Mouse (Mus musculus): ENCODE results near the gene Hyal4. TPM values are rescaled to one million over a fixed set of nuclear protein-coding genes. Genes with fewer than 3 reads are reported as not detected.

The Hyal4 gene
- not detected in 2 replicates for polyA plus RNA-seq (2012; ENCODE audit: insufficient read depth, insufficient read length, missing spikeins)

GRCm38 (mm10) chr6:24748029-24748428 is at the start of gene Hyal4:
Gene Hyal4 (plus strand): TSS chr6:24748329.
- H3K4me1 ChIP-seq (ENCODE audit: control insufficient read depth, insufficient read depth, low read length): no peaks in the 10 kb centered on the region
- TF ChIP-seq POLR2A (IDR thresholded peaks at IDR 0.05; ENCODE audit: borderline replicate concordance, low read depth, low read length) (no peak), CTCF (IDR thresholded peaks at IDR 0.05; ENCODE audit: low read depth, low read length) (no peak)
- H3K4me3 ChIP-seq (ENCODE audit: insufficient read depth, low read length): no peak within 1 kb of the TSS
- H3K27ac ChIP-seq (ENCODE audit: insufficient read depth, low read depth, low read length): no peak within 1 kb of the TSS

DNA sequence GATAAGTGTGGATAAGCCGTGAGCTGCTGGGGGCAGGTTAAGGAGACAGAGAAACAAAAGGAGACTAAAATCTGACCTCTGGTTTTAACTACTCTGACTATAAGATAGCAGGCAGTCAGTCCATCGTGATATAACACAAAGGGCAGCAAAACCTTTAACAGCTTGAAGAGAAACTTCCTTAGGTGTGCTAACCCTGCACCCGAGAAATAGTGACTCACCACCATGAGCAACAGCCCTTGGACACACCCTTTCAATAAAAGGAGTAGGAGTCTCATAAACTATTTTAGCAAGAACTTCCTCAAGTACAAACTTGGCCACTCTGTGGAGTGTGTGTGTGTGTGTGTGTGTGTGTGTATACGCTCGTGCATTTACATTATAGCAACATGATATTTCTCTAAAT is 41.0 kb upstream of the Hyal4 start:
- Histone ChIP-seq H3K4me3 (ENCODE audit: insufficient read depth, low read length) (no peak overlapping the region), H3K4me1 (ENCODE audit: control insufficient read depth, insufficient read depth, low read length) (0 out of 2 replicates have a peak, but pooled peaks cover 3% of the 10 kb centered on the region), H3K27ac (ENCODE audit: insufficient read depth, low read depth, low read length) (no peak overlapping the region)
- TF ChIP-seq POLR2A (IDR thresholded peaks at IDR 0.05; ENCODE audit: borderline replicate concordance, low read depth, low read length) (no peak), CTCF (IDR thresholded peaks at IDR 0.05; ENCODE audit: low read depth, low read length) (no peak)

DNA sequence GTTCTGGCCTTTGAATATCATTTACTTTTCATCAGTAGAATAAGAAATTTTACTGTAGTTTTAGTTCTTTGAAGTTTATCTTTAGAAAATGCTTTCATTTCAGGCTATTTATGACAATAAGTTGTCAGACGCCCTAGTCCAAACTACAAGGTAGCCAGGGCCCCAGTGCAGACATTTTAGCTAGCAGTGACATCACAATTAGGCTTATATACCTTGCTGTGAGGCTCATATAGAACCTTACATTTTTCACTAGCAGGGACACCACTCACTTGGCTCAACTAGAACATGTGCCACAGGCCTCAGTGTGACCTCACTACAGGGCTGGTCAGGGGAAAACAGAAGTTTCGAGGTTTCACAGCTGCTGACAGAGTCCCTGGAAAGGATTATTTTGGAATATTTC is 40.6 kb upstream of the Hyal4 start:
- no peak for TF ChIP-seq CTCF (IDR thresholded peaks at IDR 0.05; ENCODE audit: low read depth, low read length)
- no peak for TF ChIP-seq POLR2A (IDR thresholded peaks at IDR 0.05; ENCODE audit: borderline replicate concordance, low read depth, low read length)

GRCm38 (mm10) chr6:24721317-24722099 is 26.6 kb upstream of the Hyal4 start:
- H3K4me3 ChIP-seq (ENCODE audit: insufficient read depth, low read length): no peak overlapping the region
- no peak for TF ChIP-seq CTCF (IDR thresholded peaks at IDR 0.05; ENCODE audit: low read depth, low read length)
- no peak for TF ChIP-seq POLR2A (IDR thresholded peaks at IDR 0.05; ENCODE audit: borderline replicate concordance, low read depth, low read length)
- H3K4me1 ChIP-seq (ENCODE audit: control insufficient read depth, insufficient read depth, low read length): no peaks in the 10 kb centered on the region
- no peak overlapping the region for H3K27ac ChIP-seq (ENCODE audit: insufficient read depth, low read depth, low read length)

More for the DNA sequence above, 40.6 kb upstream of the Hyal4 start:
- Histone ChIP-seq H3K4me1 (ENCODE audit: control insufficient read depth, insufficient read depth, low read length) (0 out of 2 replicates have a peak, but pooled peaks cover 3% of the 10 kb centered on the region), H3K27ac (ENCODE audit: insufficient read depth, low read depth, low read length) (no peak overlapping the region), H3K4me3 (ENCODE audit: insufficient read depth, low read length) (no peak overlapping the region)

GRCm38 (mm10) chr6:24728130-24728529 is 20.0 kb upstream of the Hyal4 start:
- TF ChIP-seq POLR2A (IDR thresholded peaks at IDR 0.05; ENCODE audit: borderline replicate concordance, low read depth, low read length) (no peak), CTCF (IDR thresholded peaks at IDR 0.05; ENCODE audit: low read depth, low read length) (no peak)
- Histone ChIP-seq H3K27ac (ENCODE audit: insufficient read depth, low read depth, low read length) (no peak overlapping the region), H3K4me3 (ENCODE audit: insufficient read depth, low read length) (no peak overlapping the region), H3K4me1 (ENCODE audit: control insufficient read depth, insufficient read depth, low read length) (no peaks in the 10 kb centered on the region)

DNA sequence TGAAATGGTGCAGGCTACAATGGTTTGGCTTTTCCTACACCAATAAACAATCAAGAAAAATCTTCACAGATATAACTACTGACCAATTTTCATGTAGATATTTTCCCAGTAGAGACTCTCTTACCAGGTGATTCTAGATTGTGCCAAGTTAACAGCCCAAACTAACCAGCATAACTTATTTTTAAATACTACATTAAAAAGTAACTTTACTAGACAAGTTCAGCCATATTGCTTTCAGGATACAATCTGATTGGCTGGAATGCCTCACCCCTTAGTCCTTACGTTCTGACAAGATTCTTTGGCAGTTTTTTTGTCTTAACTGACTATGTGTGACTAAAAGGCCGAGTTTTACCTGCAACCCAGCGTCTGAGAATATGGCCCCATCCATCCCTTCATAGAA is 15.2 kb upstream of the Hyal4 start, which contains the start of gene Hyal6:
Gene Hyal6 (plus strand): TSS at position 301 of the 400 bp plus-strand sequence.
- no peak within 1 kb of the TSS for H3K27ac ChIP-seq (ENCODE audit: insufficient read depth, low read depth, low read length)
- no peak for TF ChIP-seq POLR2A (IDR thresholded peaks at IDR 0.05; ENCODE audit: borderline replicate concordance, low read depth, low read length)
- no peak for TF ChIP-seq CTCF (IDR thresholded peaks at IDR 0.05; ENCODE audit: low read depth, low read length)
- no peak within 1 kb of the TSS for H3K4me3 ChIP-seq (ENCODE audit: insufficient read depth, low read length)

DNA sequence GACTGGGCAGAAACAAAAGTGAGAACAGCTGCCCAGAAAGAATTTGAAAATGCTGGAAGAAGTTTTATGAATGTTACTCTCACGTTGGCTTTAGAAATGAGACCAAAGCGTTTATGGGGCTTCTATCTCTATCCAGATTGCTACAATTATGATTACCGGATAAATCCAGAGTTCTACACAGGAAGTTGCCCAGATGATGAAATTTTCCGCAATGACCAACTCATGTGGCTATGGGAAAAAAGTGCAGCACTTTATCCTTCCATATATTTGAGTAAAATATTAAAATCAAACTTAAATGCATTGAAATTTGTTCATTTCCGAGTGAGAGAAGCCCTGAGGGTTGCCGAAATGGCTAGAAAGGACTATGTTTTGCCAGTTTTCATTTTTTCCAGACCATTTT is 13.6 kb upstream of the Hyal4 start:
- TF ChIP-seq POLR2A (IDR thresholded peaks at IDR 0.05; ENCODE audit: borderline replicate concordance, low read depth, low read length): no peak
- TF ChIP-seq CTCF (IDR thresholded peaks at IDR 0.05; ENCODE audit: low read depth, low read length): no peak
- Histone ChIP-seq H3K4me3 (ENCODE audit: insufficient read depth, low read length) (no peak overlapping the region), H3K4me1 (ENCODE audit: control insufficient read depth, insufficient read depth, low read length) (no peaks in the 10 kb centered on the region), H3K27ac (ENCODE audit: insufficient read depth, low read depth, low read length) (no peak overlapping the region)

More for the DNA sequence above, 15.2 kb upstream of the Hyal4 start, which contains the start of gene Hyal6:
- no peaks in the 10 kb centered on the region for H3K4me1 ChIP-seq (ENCODE audit: control insufficient read depth, insufficient read depth, low read length)

DNA sequence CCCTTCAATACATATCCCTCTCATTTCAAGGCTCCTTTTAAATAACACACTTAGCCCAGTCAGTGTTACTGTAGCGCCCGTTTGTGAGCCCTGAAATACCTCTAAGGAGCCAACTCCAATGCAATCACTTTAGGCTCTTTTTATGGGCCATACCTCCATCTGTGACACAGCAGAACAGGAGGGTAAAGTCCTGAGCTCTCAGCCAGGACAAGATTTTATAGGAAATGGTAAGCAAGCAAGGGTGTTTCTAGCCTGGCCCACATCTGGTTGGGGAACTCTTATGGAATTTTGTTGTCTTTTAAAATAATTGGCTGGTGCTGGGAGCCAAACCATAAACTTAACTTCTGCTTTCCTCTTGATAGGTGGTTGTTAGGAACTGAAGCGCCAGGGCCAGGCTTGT is 11.2 kb downstream of the Hyal4 start:
- no peak for TF ChIP-seq CTCF (IDR thresholded peaks at IDR 0.05; ENCODE audit: low read depth, low read length)
- TF ChIP-seq POLR2A (IDR thresholded peaks at IDR 0.05; ENCODE audit: borderline replicate concordance, low read depth, low read length): no peak
- Histone ChIP-seq H3K4me3 (ENCODE audit: insufficient read depth, low read length) (no peak overlapping the region), H3K4me1 (ENCODE audit: control insufficient read depth, insufficient read depth, low read length) (no peaks in the 10 kb centered on the region), H3K27ac (ENCODE audit: insufficient read depth, low read depth, low read length) (no peak overlapping the region)

- Histone ChIP-seq H3K4me1 (ENCODE audit: control insufficient read depth, insufficient read depth, low read length) (no peaks in the 10 kb centered on the region), H3K27ac (ENCODE audit: insufficient read depth, low read depth, low read length) (no peak overlapping the region), H3K4me3 (ENCODE audit: insufficient read depth, low read length) (no peak overlapping the region)
- TF ChIP-seq POLR2A (IDR thresholded peaks at IDR 0.05; ENCODE audit: borderline replicate concordance, low read depth, low read length): no peak
- no peak for TF ChIP-seq CTCF (IDR thresholded peaks at IDR 0.05; ENCODE audit: low read depth, low read length)
Measured at GRCm38 (mm10) chr6:24766261-24766660, 18.1 kb downstream of the Hyal4 start.

GRCm38 (mm10) chr6:24779182-24779581 is 31.1 kb downstream of the Hyal4 start:
- no peak overlapping the region for H3K4me3 ChIP-seq (ENCODE audit: insufficient read depth, low read length)
- TF ChIP-seq CTCF (IDR thresholded peaks at IDR 0.05; ENCODE audit: low read depth, low read length) (no peak), POLR2A (IDR thresholded peaks at IDR 0.05; ENCODE audit: borderline replicate concordance, low read depth, low read length) (no peak)

More at GRCm38 (mm10) chr6:24779182-24779581, 31.1 kb downstream of the Hyal4 start:
- Histone ChIP-seq H3K4me1 (ENCODE audit: control insufficient read depth, insufficient read depth, low read length) (no peaks in the 10 kb centered on the region), H3K27ac (ENCODE audit: insufficient read depth, low read depth, low read length) (no peak overlapping the region)
